Mouse (Mus musculus) MEL-GATA-1-ER (cell line): Measurements from ENCODE around the gene Bend3.
A peak's percentile ranks its signal among the peaks of the same experiment; 100 is the strongest.
"Not testable (repeated sequence)": the region's sequence is repeated elsewhere in the genome, so short reads cannot be mapped to it uniquely, and the experiment has no call there.

Experiments
- DNase-seq: peaks from one replicate; pipeline ENCODE4 v3.0.0-alpha.2; 2012; ENCODE audit warnings: low read depth; ENCODE audit errors: extremely low read depth

Bend3 gene

GRCm38 (mm10) chr10:43480227-43480849 lies 1.7 kb downstream of the Bend3 start:
- DNase-seq: no peak

- DNase-seq: no peak
These were observed 2.5 kb downstream of the Bend3 start for GRCm38 (mm10) chr10:43481179-43481578.

- no peak for DNase-seq
These were observed 3.4 kb downstream of the Bend3 start for GRCm38 (mm10) chr10:43482021-43482420.

- no peak for DNase-seq
These were observed 4.9 kb downstream of the Bend3 start for GRCm38 (mm10) chr10:43483426-43483995.

GRCm38 (mm10) chr10:43485751-43486268 lies 7.2 kb downstream of the Bend3 start:
- no peak for DNase-seq

- DNase-seq: no peak
These were observed 8.9 kb downstream of the Bend3 start for GRCm38 (mm10) chr10:43487441-43488010.

GRCm38 (mm10) chr10:43488258-43488657 lies 9.6 kb downstream of the Bend3 start:
- DNase-seq: no peak

GRCm38 (mm10) chr10:43489139-43489538 lies 10.5 kb downstream of the Bend3 start:
- DNase-seq: no peak

- DNase-seq: no peak
These were observed 10.9 kb downstream of the Bend3 start for GRCm38 (mm10) chr10:43489550-43489949.

- no peak for DNase-seq
These were observed 11.4 kb downstream of the Bend3 start for GRCm38 (mm10) chr10:43490034-43490433.

- DNase-seq: no peak
These were observed 12.2 kb downstream of the Bend3 start for GRCm38 (mm10) chr10:43490846-43491245.

GRCm38 (mm10) chr10:43502599-43502998 lies 24.0 kb downstream of the Bend3 start:
- no peak for DNase-seq

GRCm38 (mm10) chr10:43504291-43504690 lies 25.7 kb downstream of the Bend3 start:
- peak; percentile 44 for DNase-seq

GRCm38 (mm10) chr10:43507051-43507450 lies 28.4 kb downstream of the Bend3 start:
- no peak for DNase-seq

- no peak for DNase-seq
These were observed 30.6 kb downstream of the Bend3 start for GRCm38 (mm10) chr10:43509228-43509627.

- DNase-seq: no peak
These were observed 34.3 kb downstream of the Bend3 start for GRCm38 (mm10) chr10:43512976-43513375.

- no peak for DNase-seq
These were observed 38.5 kb downstream of the Bend3 start for GRCm38 (mm10) chr10:43516992-43517660.

- DNase-seq: no peak
These were observed 39.2 kb downstream of the Bend3 start for GRCm38 (mm10) chr10:43517836-43518235.

GRCm38 (mm10) chr10:43518368-43518767 lies 39.7 kb downstream of the Bend3 start:
- DNase-seq: no peak

- DNase-seq: no peak
These were observed 41.3 kb downstream of the Bend3 start for GRCm38 (mm10) chr10:43519977-43520376.

GRCm38 (mm10) chr10:43523931-43524330 lies 45.3 kb downstream of the Bend3 start, which contains the start of gene Gm9803:
Gm9803 (plus strand) TSS chr10:43524084.
- not testable (repeated sequence) for DNase-seq
